Mouse (Mus musculus) embryonic fibroblast, embryonic 13.5 days (primary cell): ENCODE measurements at regions not wholly inside any gene's neighbourhood (a gene's known extent, or its start where the extent isn't known, plus 50 kb on each side); places are given as distances from the start of the nearest gene placed in this dataset.

ENCODE experiments used
- CTCF ChIP-seq: IDR thresholded peaks from 2 replicates; pipeline ENCODE4 v1.5.1; 2011; ENCODE audit warnings: mild to moderate bottlenecking, control low read depth, low read length, moderate library complexity, borderline replicate concordance; ENCODE audit not compliant: insufficient read depth
- POLR2A ChIP-seq: IDR thresholded peaks from 2 replicates; pipeline ENCODE4 v1.6.1; 2011; ENCODE audit warnings: low read depth, mild to moderate bottlenecking, control low read depth, low read length, moderate library complexity

GRCm38 (mm10) chr13:110978022-110978421 lies 276.8 kb upstream of the Actbl2 start:
- TF ChIP-seq CTCF (no peak), POLR2A (no peak)
